Mouse (Mus musculus) myocyte (in vitro differentiated cells): Measurements from ENCODE around the gene Pnpla6.

Source experiments
- E2F4 ChIP-seq: IDR thresholded peaks from one replicate; pipeline ENCODE4 v1.6.1; 2011; ENCODE audit warnings: mild to moderate bottlenecking, control low read depth, moderate library complexity; ENCODE audit not compliant: insufficient read depth
- MYOD1 ChIP-seq, 3 experiments: IDR thresholded peaks; one replicate each; pipeline ENCODE4 v1.6.1; 2011; ENCODE audit warnings: control low read depth in 2 of 3, low read depth in 2 of 3, mild to moderate bottlenecking in 2 of 3, moderate library complexity in 1 of 3; ENCODE audit not compliant: insufficient read length in 2 of 3, control insufficient read depth in 1 of 3
- POLR2A ChIP-seq: IDR thresholded peaks from one replicate; pipeline ENCODE4 v1.6.1; 2011; ENCODE audit warnings: low read depth, mild to moderate bottlenecking, control low read depth, moderate library complexity; ENCODE audit not compliant: insufficient read length
- TCF12 ChIP-seq: IDR thresholded peaks from one replicate; pipeline ENCODE4 v1.6.1; 2011; ENCODE audit warnings: mild to moderate bottlenecking, control low read depth; ENCODE audit not compliant: poor library complexity, insufficient read depth, severe bottlenecking

GRCm38 (mm10) chr8:3467006-3467885 lies 47.9 kb upstream of the Pnpla6 start, which contains the start of gene Pex11g:
- TF ChIP-seq POLR2A (peak; percentile 85), E2F4 (no peak), TCF12 (no peak), MYOD1 (IDR thresholded peaks at IDR 0.05; ENCODE audit: control insufficient read depth in 1 of 3, insufficient read length in 2 of 3, low read depth in 2 of 3) (no peak)
